Mouse (Mus musculus) myocyte (in vitro differentiated cells): ENCODE measurements at regions not wholly inside any gene's neighbourhood (a gene's known extent, or its start where the extent isn't known, plus 50 kb on each side); places are given as distances from the start of the nearest gene placed in this dataset.

Experiments used
- CEBPB ChIP-seq: IDR thresholded peaks from 2 replicates; pipeline ENCODE4 v1.6.1; 2011; ENCODE audit warnings: mild to moderate bottlenecking, moderate library complexity; ENCODE audit not compliant: poor library complexity, insufficient read depth, severe bottlenecking
- E2F4 ChIP-seq: IDR thresholded peaks from one replicate; pipeline ENCODE4 v1.6.1; 2011; ENCODE audit warnings: mild to moderate bottlenecking, control low read depth, moderate library complexity; ENCODE audit not compliant: insufficient read depth
- MAX ChIP-seq: IDR thresholded peaks from one replicate; pipeline ENCODE4 v1.6.1; 2011; ENCODE audit warnings: low read depth, mild to moderate bottlenecking, control low read depth
- MYOD1 ChIP-seq, 3 experiments: IDR thresholded peaks; one replicate each; pipeline ENCODE4 v1.6.1; 2011; ENCODE audit warnings: control low read depth in 2 of 3, low read depth in 2 of 3, mild to moderate bottlenecking in 2 of 3, moderate library complexity in 1 of 3; ENCODE audit not compliant: insufficient read length in 2 of 3, control insufficient read depth in 1 of 3
- MYOG ChIP-seq, 3 experiments: IDR thresholded peaks; one replicate each; pipeline ENCODE4 v1.6.1; 2011; ENCODE audit warnings: control low read depth in 2 of 3, low read depth in 2 of 3, mild to moderate bottlenecking in 2 of 3; ENCODE audit not compliant: insufficient read length in 2 of 3, control insufficient read depth in 1 of 3, insufficient read depth in 1 of 3
- POLR2A ChIP-seq: IDR thresholded peaks from one replicate; pipeline ENCODE4 v1.6.1; 2011; ENCODE audit warnings: low read depth, mild to moderate bottlenecking, control low read depth, moderate library complexity; ENCODE audit not compliant: insufficient read length
- POLR2AphosphoS2 ChIP-seq: IDR thresholded peaks from one replicate; pipeline ENCODE4 v1.6.1; 2011; ENCODE audit warnings: low read depth, control low read depth; ENCODE audit not compliant: insufficient read length
- REST ChIP-seq: IDR thresholded peaks from one replicate; pipeline ENCODE4 v1.6.1; 2011; ENCODE audit warnings: mild to moderate bottlenecking, control low read depth, moderate library complexity; ENCODE audit not compliant: insufficient read depth, insufficient read length
- SRF ChIP-seq: IDR thresholded peaks from one replicate; pipeline ENCODE4 v1.6.1; 2011; ENCODE audit warnings: low read depth; ENCODE audit not compliant: control insufficient read depth, insufficient read length
- TCF12 ChIP-seq: IDR thresholded peaks from one replicate; pipeline ENCODE4 v1.6.1; 2011; ENCODE audit warnings: mild to moderate bottlenecking, control low read depth; ENCODE audit not compliant: poor library complexity, insufficient read depth, severe bottlenecking
- TCF3 ChIP-seq: IDR thresholded peaks from one replicate; pipeline ENCODE4 v1.6.1; 2011; ENCODE audit warnings: low read depth, control low read depth; ENCODE audit not compliant: insufficient read length
- USF1 ChIP-seq: IDR thresholded peaks from one replicate; pipeline ENCODE4 v1.6.1; 2011; ENCODE audit warnings: low read depth, mild to moderate bottlenecking, control low read depth, moderate library complexity

GRCm38 (mm10) chr3:134145251-134145650 is 91.0 kb upstream of the Cxxc4 start:
- TF ChIP-seq MYOD1 (IDR thresholded peaks at IDR 0.05; ENCODE audit: control insufficient read depth in 1 of 3, insufficient read length in 2 of 3, low read depth in 2 of 3), result no peak
- TF ChIP-seq CEBPB, result no peak
- TF ChIP-seq POLR2A, result no peak
- no peak for TF ChIP-seq POLR2AphosphoS2
- no peak for TF ChIP-seq USF1
- TF ChIP-seq MAX, result no peak
- TF ChIP-seq SRF, result no peak
- TF ChIP-seq TCF3, result no peak
- TF ChIP-seq MYOG (IDR thresholded peaks at IDR 0.05; ENCODE audit: control insufficient read depth in 1 of 3, insufficient read depth in 1 of 3, insufficient read length in 2 of 3, low read depth in 2 of 3), result no peak
- no peak for TF ChIP-seq E2F4
- TF ChIP-seq TCF12, result no peak
- no peak for TF ChIP-seq REST
